ENCODE assay signal across 13 mouse cellular contexts in genomic region chr2:128806561-128806960, GRCm38 (mm10). TPM values are rescaled to one million over a fixed set of nuclear protein-coding genes. Genes with fewer than 3 reads are reported as not detected.
DNase-seq lines count a peak whose midpoint lies in the region; ATAC-seq and TF ChIP-seq lines count a peak whose summit lies in the region.
"Had no signal": no experiment of that assay in that cellular context is flagged by ENCODE, and none has a peak within 500 bp of the region (broad histone marks: within the 10 kb centered on the region; RNA-seq: fewer than 3 reads in every experiment).

No protein-coding gene starts in this region.

- H3K4me3 ChIP-seq in heart, embryonic 11.5 days (ENCODE audit: low read depth, low read length), result no peak overlapping the region
- H3K4me3 ChIP-seq in limb, embryonic 14.5 days (replicated peaks; ENCODE audit: low read length), result no peak overlapping the region
- H3K4me3 ChIP-seq in limb, embryonic 10.5 days, result no peak overlapping the region
- no peak overlapping the region for H3K4me3 ChIP-seq in heart, postnatal 0 days (ENCODE audit: low read depth, low read length)

- TF ChIP-seq EP300 in heart, postnatal 0 days (IDR thresholded peaks at IDR 0.05; ENCODE audit: low read depth), result no peak

- H3K27ac ChIP-seq in heart, embryonic 11.5 days (ENCODE audit: low read depth, low read length), result no peak overlapping the region
- no peak overlapping the region for H3K27ac ChIP-seq in limb, embryonic 14.5 days (replicated peaks; ENCODE audit: low read depth, low read length)
- H3K27ac ChIP-seq in limb, embryonic 10.5 days, result no peak overlapping the region
- no peak overlapping the region for H3K27ac ChIP-seq in heart, postnatal 0 days (ENCODE audit: low read depth)
- H3K27ac ChIP-seq: kidney, postnatal 0 days had no signal

- ATAC-seq in heart, embryonic 11.5 days (replicated peaks; ENCODE audit: insufficient number of reproducible peaks, low FRiP score, low TSS enrichment), result no peak
- ATAC-seq in limb, embryonic 14.5 days (ENCODE audit: low FRiP score, low read depth), result no peak
- no peak for ATAC-seq in heart, postnatal 0 days (ENCODE audit: insufficient read depth, low read depth)
- no peak for ATAC-seq in activated CD4-positive, CD25-positive, alpha-beta regulatory T cell, adult 4 months

- peak; percentile 39 to 73 for DNase-seq in heart, adult 18-20 months
- peak; percentile 14 for DNase-seq in limb, embryonic 14.5 days (ENCODE audit: low spot score)
- no peak for DNase-seq in limb, embryonic 10.5 days (ENCODE audit: low spot score)
- DNase-seq in heart, postnatal 0 days (ENCODE audit: low spot score), result peak; percentile 20
- peak; percentile 41 to 54 for DNase-seq in lung, postnatal 4 days
- no peak for DNase-seq in thymus, postnatal 0 days (ENCODE audit: low spot score)
- DNase-seq: cerebellum, adult 2 months; gastrocnemius, postnatal 14 days; right cerebral cortex, postnatal 4 days; thymus, postnatal 36 days had no signal

- no peak overlapping the region for H3K4me2 ChIP-seq in heart, embryonic 11.5 days
- H3K4me2 ChIP-seq in limb, embryonic 14.5 days (replicated peaks; ENCODE audit: low read depth, low read length, severe bottlenecking), result no peak overlapping the region
- H3K4me2 ChIP-seq in heart, postnatal 0 days (ENCODE audit: low read depth, low read length), result no peak overlapping the region

- no peaks in the 10 kb centered on the region for H3K27me3 ChIP-seq in heart, embryonic 11.5 days (ENCODE audit: control insufficient read depth, insufficient read depth, low read length)
- H3K27me3 ChIP-seq in limb, embryonic 14.5 days (ENCODE audit: control insufficient read depth, insufficient read depth, low read length), result no peaks in the 10 kb centered on the region
- no peaks in the 10 kb centered on the region for H3K27me3 ChIP-seq in limb, embryonic 10.5 days (ENCODE audit: low read depth, poor library complexity, severe bottlenecking)
- H3K27me3 ChIP-seq in heart, postnatal 0 days (ENCODE audit: control insufficient read depth, insufficient read depth, low read length), result no peaks in the 10 kb centered on the region

- no peak overlapping the region for H3K9ac ChIP-seq in heart, embryonic 11.5 days (ENCODE audit: low read depth, low read length)
- H3K9ac ChIP-seq in limb, embryonic 14.5 days (ENCODE audit: low read depth, low read length, severe bottlenecking), result no peak overlapping the region
- no peak overlapping the region for H3K9ac ChIP-seq in heart, postnatal 0 days (replicated peaks; ENCODE audit: low read depth, low read length)

- 53% methylated on average over 8 of the region's 8 CpGs for WGBS in heart, embryonic 11.5 days (ENCODE audit: insufficient replicate concordance)
- WGBS in limb, embryonic 14.5 days, result 73% methylated on average over 8 of the region's 8 CpGs
- 80% methylated on average over 8 of the region's 8 CpGs for WGBS in limb, embryonic 10.5 days
- 45% methylated on average over 8 of the region's 8 CpGs for WGBS in heart, postnatal 0 days

- TF ChIP-seq CTCF in heart, postnatal 0 days (IDR thresholded peaks at IDR 0.05; ENCODE audit: low read depth), result no peak

- TF ChIP-seq POLR2A in limb, embryonic 14.5 days (IDR thresholded peaks at IDR 0.05; ENCODE audit: borderline replicate concordance, extremely low read depth, insufficient read depth, insufficient read length), result no peak

- H3K36me3 ChIP-seq in heart, embryonic 11.5 days (ENCODE audit: control insufficient read depth, insufficient read depth, low read length), result peaks cover 4% of the 10 kb centered on the region; the same call in 1 of the 2 replicates
- peaks cover 15% of the 10 kb centered on the region for H3K36me3 ChIP-seq in limb, embryonic 14.5 days (ENCODE audit: control insufficient read depth, insufficient read depth, low read length)
- H3K36me3 ChIP-seq in limb, embryonic 10.5 days, result peaks cover 22% of the 10 kb centered on the region
- H3K36me3 ChIP-seq in heart, postnatal 0 days (replicated peaks; ENCODE audit: control insufficient read depth, insufficient read depth, low read length), result peaks cover 9% of the 10 kb centered on the region

- H3K4me1 ChIP-seq in heart, embryonic 11.5 days (ENCODE audit: control insufficient read depth, insufficient read depth, low read length), result no peaks in the 10 kb centered on the region
- H3K4me1 ChIP-seq in limb, embryonic 14.5 days (ENCODE audit: control insufficient read depth, insufficient read depth, low read length), result no peaks in the 10 kb centered on the region
- H3K4me1 ChIP-seq in limb, embryonic 10.5 days, result no peaks in the 10 kb centered on the region
- H3K4me1 ChIP-seq in heart, postnatal 0 days (ENCODE audit: control insufficient read depth, insufficient read depth), result no peaks in the 10 kb centered on the region

- H3K9me3 ChIP-seq in heart, embryonic 11.5 days (replicated peaks; ENCODE audit: control insufficient read depth, low read length), result no peaks in the 10 kb centered on the region
- no peaks in the 10 kb centered on the region for H3K9me3 ChIP-seq in limb, embryonic 14.5 days (ENCODE audit: control insufficient read depth, low read length)
- H3K9me3 ChIP-seq in limb, embryonic 10.5 days (replicated peaks), result no peaks in the 10 kb centered on the region
- no peaks in the 10 kb centered on the region for H3K9me3 ChIP-seq in heart, postnatal 0 days (replicated peaks; ENCODE audit: control insufficient read depth, low read length)

RNA-seq across cellular contexts. Expression of gene Tmem87b, which starts 11.4 kb away (rescaled TPM):
- 10 to 100 TPM; 20.4 to 21.8 TPM for total RNA-seq in heart, adult 18-20 months (2021)
- polyA plus RNA-seq in heart, embryonic 11.5 days (2014; fragmentation: Nextera tagmentation; extraction: Ambion mirVana), result 20.4 and 21.4 TPM in 2 replicates
- 28.3 and 28.4 TPM in 2 replicates for polyA plus RNA-seq in limb, embryonic 14.5 days (2012; rRNA removed)
- 26.9 TPM in 2 replicates for polyA plus RNA-seq in limb, embryonic 14.5 days (2014; fragmentation: Nextera tagmentation; extraction: Ambion mirVana)
- 24.6 and 28.3 TPM in 2 replicates for polyA plus RNA-seq in limb, embryonic 10.5 days (2016; fragmentation: Nextera tagmentation; extraction: Ambion mirVana)
- total RNA-seq in heart, postnatal 0 days (2014; rRNA removed; ENCODE audit: low replicate concordance), result 23.7 and 27.9 TPM in 2 replicates
- 25.8 and 29.5 TPM in 2 replicates for polyA plus RNA-seq in heart, postnatal 0 days (2015; fragmentation: Nextera tagmentation; extraction: Ambion mirVana)
- 10 to 100 TPM; 13.9 to 14.1 TPM for polyA plus RNA-seq in activated CD4-positive, CD25-positive, alpha-beta regulatory T cell, adult 4 months (2017; shearing (Covaris generic))
- 24.3 and 30.6 TPM in 2 replicates for polyA plus RNA-seq in thymus, postnatal 0 days (2015; fragmentation: Nextera tagmentation; extraction: Ambion mirVana)

RNA-seq across cellular contexts. Expression of gene Fbln7, which starts 56.2 kb away (rescaled TPM):
- under 1 TPM; 0.47 to 0.72 TPM for total RNA-seq in heart, adult 18-20 months (2021)
- 1.1 and 1.8 TPM in 2 replicates for polyA plus RNA-seq in heart, embryonic 11.5 days (2014; fragmentation: Nextera tagmentation; extraction: Ambion mirVana)
- 15.0 and 18.7 TPM in 2 replicates for polyA plus RNA-seq in limb, embryonic 14.5 days (2012; rRNA removed)
- 6.8 and 8.9 TPM in 2 replicates for polyA plus RNA-seq in limb, embryonic 14.5 days (2014; fragmentation: Nextera tagmentation; extraction: Ambion mirVana)
- 1.0 and 1.2 TPM in 2 replicates for polyA plus RNA-seq in limb, embryonic 10.5 days (2016; fragmentation: Nextera tagmentation; extraction: Ambion mirVana)
- total RNA-seq in heart, postnatal 0 days (2014; rRNA removed; ENCODE audit: low replicate concordance), result 0.93 TPM in 1 of 2 replicates, not detected in the other
- polyA plus RNA-seq in heart, postnatal 0 days (2015; fragmentation: Nextera tagmentation; extraction: Ambion mirVana), result 0.42 and 0.62 TPM in 2 replicates
- polyA plus RNA-seq in activated CD4-positive, CD25-positive, alpha-beta regulatory T cell, adult 4 months (2017; shearing (Covaris generic)), result not detected
- polyA plus RNA-seq in thymus, postnatal 0 days (2015; fragmentation: Nextera tagmentation; extraction: Ambion mirVana), result 1.3 and 1.4 TPM in 2 replicates

Comparison
In these comparisons a context has a peak if more than half of its experiments do, and no peak if none do; other contexts are left out.
1. DNase-seq: peak in heart, adult 18-20 months (2 of 2), limb, embryonic 14.5 days (single experiment), heart, postnatal 0 days (single experiment) and lung, postnatal 4 days (2 of 2); none in limb, embryonic 10.5 days (single experiment) and thymus, postnatal 0 days (single experiment).